Mouse (Mus musculus) embryonic fibroblast, embryonic 13.5 days (primary cell): ENCODE results near the gene Atp8a2. TPM values are rescaled to one million over a fixed set of nuclear protein-coding genes. Genes with fewer than 3 reads are reported as not detected.

ENCODE experiments used
- H3K27ac ChIP-seq: 2 replicates; pipeline ENCODE4 v1.5.1; 2012; ENCODE audit warnings: low read length, control low read depth, inconsistent platforms; ENCODE audit not compliant: insufficient read depth
- H3K4me1 ChIP-seq: 2 replicates; pipeline ENCODE4 v1.6.1; 2011; ENCODE audit warnings: low read length; ENCODE audit not compliant: control insufficient read depth, insufficient read depth
- H3K4me3 ChIP-seq: 2 replicates; pipeline ENCODE4 v1.5.1; 2011; ENCODE audit warnings: mild to moderate bottlenecking, control low read depth, low read length; ENCODE audit not compliant: insufficient read depth
- CTCF ChIP-seq: IDR thresholded peaks from 2 replicates; pipeline ENCODE4 v1.5.1; 2011; ENCODE audit warnings: mild to moderate bottlenecking, control low read depth, low read length, moderate library complexity, borderline replicate concordance; ENCODE audit not compliant: insufficient read depth
- POLR2A ChIP-seq: IDR thresholded peaks from 2 replicates; pipeline ENCODE4 v1.6.1; 2011; ENCODE audit warnings: low read depth, mild to moderate bottlenecking, control low read depth, low read length, moderate library complexity
- polyA plus RNA-seq: library from polyadenylated mRNA; stranded (reverse); fragments of >200 nt; gene quantifications from 2 replicates; pipeline ENCODE4 v1.2.4, GENCODE M21; 2011; ENCODE audit warnings: low read depth; ENCODE audit not compliant: missing spikeins, insufficient read length

Atp8a2 gene
- polyA plus RNA-seq: 0.09 and 0.12 TPM in 2 replicates

DNA sequence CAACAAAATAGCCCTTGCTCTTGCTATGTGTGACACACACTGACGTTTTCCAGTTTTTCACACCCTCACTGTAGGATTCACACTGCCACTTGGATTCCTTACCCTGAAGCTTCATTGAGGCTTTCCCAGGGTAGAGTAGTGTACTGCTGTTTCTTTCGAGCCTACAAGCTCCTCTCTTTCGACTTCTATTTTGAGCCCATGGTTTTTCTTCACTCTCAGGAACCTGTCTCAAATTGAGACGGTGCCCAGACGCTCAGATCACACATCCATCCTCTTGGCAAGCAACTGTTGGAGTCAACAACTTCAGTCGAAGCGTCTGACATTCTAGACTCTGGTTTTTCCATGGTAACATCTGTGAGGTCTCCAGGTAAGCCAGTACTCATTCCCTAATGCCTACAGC is at the start of gene Atp8a2:
TSS of gene Atp8a2 (minus strand) at position 296 of the 400 bp plus-strand sequence.
- H3K27ac ChIP-seq: no peak within 1 kb of the TSS
- H3K4me1 ChIP-seq: no peaks in the 10 kb centered on the region
- no peak within 1 kb of the TSS for H3K4me3 ChIP-seq
- TF ChIP-seq POLR2A: no peak
- TF ChIP-seq CTCF: no peak

DNA sequence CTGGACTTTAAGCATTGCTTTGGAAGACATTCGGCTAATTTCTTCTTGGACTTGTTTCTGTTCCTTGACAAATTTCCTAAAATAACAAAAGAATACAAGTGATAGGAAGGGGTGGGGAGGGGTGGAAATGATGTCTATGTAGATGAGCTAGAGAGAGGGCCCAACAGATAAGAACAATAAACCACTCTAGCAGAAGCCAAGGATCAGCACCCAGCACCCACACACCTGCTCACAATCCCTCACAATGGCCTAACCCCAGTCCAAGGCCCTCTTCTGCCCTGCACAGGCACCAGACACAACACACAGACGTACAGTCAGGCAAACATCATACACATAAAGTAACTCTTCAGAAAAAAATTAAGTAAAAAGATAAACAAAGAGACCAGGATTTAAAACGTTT is 41.6 kb upstream of the Atp8a2 start:
- H3K4me1 ChIP-seq: no peaks in the 10 kb centered on the region
- no peak overlapping the region for H3K27ac ChIP-seq
- no peak for TF ChIP-seq CTCF
- no peak for TF ChIP-seq POLR2A
- H3K4me3 ChIP-seq: no peak overlapping the region

DNA sequence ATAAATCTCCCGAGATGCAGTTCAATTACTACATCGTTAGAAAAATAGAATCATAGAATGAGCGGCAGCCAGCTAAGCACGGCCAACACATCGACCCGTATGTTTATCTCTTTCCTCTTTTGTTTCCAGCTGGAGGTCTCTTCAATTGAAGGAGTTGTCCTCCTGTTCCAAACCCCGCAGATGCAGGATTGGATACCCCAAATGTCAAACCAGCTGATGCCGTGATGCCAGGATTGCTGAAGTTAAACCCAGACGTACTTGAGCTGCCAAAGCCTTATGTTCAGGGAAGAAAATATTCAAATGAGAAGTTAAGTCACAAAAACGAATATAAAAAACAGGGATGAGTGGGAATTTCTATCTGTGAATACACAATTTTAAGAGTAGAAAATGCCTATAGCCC is 22.9 kb upstream of the Atp8a2 start:
- TF ChIP-seq CTCF (no peak), POLR2A (no peak)
- no peak overlapping the region for H3K27ac ChIP-seq
- no peak overlapping the region for H3K4me3 ChIP-seq
- H3K4me1 ChIP-seq: no peaks in the 10 kb centered on the region

DNA sequence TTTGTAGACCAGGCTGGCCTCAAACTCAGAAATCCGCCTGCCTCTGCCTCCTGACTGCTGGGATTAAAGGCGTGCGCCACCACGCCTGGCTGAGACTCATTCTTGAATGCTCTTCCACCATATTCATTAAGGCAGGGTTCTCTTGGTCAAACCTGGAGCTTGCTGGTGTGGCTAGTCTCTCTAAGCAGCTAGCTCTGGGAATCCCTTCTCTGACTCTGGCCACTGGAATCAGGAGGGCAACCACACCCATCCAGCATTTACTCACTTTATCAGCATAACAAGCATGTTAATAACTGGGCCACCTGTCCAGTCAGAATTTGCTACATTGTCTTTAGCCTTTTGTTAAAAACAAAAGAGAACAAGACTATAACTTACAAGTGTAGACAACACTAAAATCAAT is 20.6 kb upstream of the Atp8a2 start:
- H3K4me1 ChIP-seq: no peaks in the 10 kb centered on the region
- H3K27ac ChIP-seq: no peak overlapping the region
- TF ChIP-seq POLR2A: no peak
- TF ChIP-seq CTCF: no peak
- H3K4me3 ChIP-seq: no peak overlapping the region

DNA sequence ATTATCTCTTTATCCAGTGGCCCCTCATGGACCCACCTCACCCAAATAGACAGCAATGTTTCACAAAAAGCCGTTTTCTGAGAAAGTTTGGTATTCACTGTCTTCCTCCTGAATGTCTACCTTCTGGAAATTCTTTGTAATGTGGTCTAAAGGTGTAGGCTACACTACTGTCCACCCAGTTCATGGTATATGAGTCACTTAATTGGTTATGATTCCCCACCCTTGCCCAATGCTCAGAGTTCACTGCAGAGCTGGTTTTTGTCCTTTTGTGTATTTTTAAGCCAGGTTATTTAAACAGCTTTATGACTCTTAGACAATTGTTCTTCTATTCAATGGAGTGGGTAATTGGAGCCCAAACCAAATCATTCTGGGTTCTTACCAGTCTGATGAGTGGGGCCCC is 19.1 kb upstream of the Atp8a2 start:
- H3K4me3 ChIP-seq: no peak overlapping the region
- H3K27ac ChIP-seq: no peak overlapping the region
- peaks cover 2% of the 10 kb centered on the region; the same call in 1 of the 2 replicates for H3K4me1 ChIP-seq
- no peak for TF ChIP-seq POLR2A
- TF ChIP-seq CTCF: no peak

DNA sequence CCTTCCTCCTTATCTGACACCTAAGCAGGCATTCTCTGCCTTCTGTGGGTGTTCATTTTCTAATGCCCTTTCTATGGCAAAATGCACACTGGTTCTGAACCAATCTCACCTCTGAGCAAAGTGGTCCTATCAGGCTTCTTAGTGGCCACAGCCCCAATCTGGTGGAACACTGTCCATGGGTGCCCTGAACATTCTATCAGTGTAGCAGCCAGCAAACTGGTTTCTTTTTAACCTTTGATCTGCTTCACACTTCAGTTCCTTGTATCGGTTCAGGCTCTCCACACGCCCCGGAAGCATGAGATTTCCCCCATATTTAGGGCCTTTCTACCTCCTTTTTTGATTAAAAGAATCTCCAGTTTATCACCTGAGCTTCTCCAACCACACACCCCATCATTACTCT is 18.0 kb upstream of the Atp8a2 start:
- Histone ChIP-seq H3K27ac (no peak overlapping the region), H3K4me3 (no peak overlapping the region), H3K4me1 (peaks cover 2% of the 10 kb centered on the region; the same call in 1 of the 2 replicates)
- TF ChIP-seq POLR2A (no peak), CTCF (no peak)

DNA sequence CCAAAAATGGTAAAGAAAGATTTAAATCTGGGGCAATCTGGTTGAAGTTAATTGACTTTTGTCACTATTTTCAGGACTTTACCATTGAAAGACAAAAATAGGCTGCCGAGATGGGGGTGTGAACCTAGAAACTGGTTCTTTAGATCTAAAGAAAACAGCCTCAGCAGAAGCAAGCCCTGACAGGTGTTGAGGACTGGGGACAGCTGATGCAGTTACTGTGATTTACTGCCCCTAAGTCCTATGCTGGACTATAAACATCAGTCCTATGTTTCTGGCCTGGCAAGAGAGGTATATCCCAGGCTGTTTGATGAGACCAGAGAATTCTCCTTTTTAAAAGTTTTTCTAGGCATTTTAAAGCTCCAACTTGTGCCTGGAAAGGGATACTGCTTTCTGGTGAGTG is 17.1 kb upstream of the Atp8a2 start:
- TF ChIP-seq POLR2A (no peak), CTCF (no peak)
- no peak overlapping the region for H3K4me3 ChIP-seq
- H3K27ac ChIP-seq: no peak overlapping the region
- H3K4me1 ChIP-seq: peaks cover 2% of the 10 kb centered on the region; the same call in 1 of the 2 replicates

DNA sequence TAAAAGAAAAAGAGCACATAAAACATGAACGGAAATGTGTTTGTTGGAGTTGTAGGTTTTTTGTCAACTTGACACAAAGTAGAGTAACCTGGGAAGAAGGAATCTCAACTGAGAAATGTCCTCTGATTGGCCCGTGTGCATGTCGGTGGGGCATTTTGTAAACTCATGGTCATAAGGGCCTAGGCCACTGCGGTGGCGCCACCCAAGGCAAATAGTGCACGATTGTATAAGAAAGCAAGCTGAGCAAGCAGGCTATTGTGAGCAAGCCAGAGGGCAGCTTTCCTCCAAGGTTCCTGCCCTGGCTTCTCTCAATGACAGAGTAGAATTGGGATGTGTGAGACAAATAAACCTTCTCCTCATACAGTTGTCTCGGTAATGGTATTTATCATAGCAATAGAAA is 12.2 kb upstream of the Atp8a2 start:
- H3K4me1 ChIP-seq: peaks cover 2% of the 10 kb centered on the region; the same call in 1 of the 2 replicates
- TF ChIP-seq CTCF (no peak), POLR2A (no peak)
- H3K4me3 ChIP-seq: no peak overlapping the region
- no peak overlapping the region for H3K27ac ChIP-seq

DNA sequence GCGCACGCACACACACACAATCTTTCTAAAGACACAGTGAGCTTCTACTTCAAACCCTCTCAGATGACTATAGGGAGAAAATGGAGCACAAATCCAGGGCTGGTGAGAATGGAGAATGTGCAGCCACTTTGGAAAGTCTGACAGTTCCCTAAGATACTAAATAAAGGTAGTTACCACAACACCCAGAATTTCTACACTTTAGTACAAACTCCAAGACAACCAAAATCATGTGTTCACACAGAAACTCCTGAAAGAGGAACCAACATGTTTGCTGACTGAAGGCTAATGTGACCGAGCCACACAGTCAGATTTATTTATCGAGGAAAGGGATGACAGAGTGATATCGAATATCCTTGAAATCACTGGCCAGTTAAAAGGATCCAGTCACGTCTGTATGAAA is 8.0 kb upstream of the Atp8a2 start:
- no peaks in the 10 kb centered on the region for H3K4me1 ChIP-seq
- no peak for TF ChIP-seq CTCF
- TF ChIP-seq POLR2A: no peak
- H3K27ac ChIP-seq: no peak overlapping the region
- no peak overlapping the region for H3K4me3 ChIP-seq

DNA sequence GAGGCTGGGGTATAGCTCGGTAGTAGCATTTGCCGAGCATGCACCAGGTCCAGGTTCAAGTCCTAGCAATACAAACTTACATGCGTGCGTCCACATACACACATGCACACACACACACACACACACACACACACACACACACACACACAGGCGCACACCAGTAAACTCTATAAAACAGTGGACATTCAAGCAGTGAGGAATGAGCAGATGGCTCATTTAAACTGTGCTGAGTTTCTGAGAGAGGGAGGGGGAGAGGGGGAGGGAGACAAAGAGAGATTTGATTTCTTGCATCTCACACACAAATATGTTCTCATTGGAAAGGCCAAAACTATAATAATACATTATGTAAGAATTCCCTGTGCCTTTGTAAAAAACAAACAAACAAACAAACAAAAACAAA is 980 bp downstream of the Atp8a2 start:
- Histone ChIP-seq H3K4me3 (no peak overlapping the region), H3K4me1 (no peaks in the 10 kb centered on the region), H3K27ac (no peak overlapping the region)
- TF ChIP-seq POLR2A: no peak
- TF ChIP-seq CTCF: no peak

DNA sequence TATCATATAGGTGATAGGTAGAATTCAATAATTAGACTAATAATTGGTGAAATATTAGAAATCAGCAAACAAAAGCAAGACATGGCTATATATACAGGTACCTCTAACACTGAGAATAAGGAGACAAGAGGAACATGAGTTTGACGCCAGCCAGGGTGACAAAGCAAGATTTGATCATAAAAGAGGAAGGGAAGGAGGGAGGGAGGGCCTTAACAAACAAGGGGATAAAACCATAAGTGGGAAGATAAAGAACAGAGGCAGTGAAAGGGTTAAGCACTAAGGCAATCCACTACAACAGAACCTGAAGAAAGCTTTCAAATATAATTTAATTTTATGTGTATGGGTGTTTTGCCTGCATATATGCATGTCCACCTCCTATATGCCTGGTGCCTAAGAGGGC is 2.4 kb downstream of the Atp8a2 start:
- no peak overlapping the region for H3K27ac ChIP-seq

More for the DNA sequence above, 2.4 kb downstream of the Atp8a2 start:
- TF ChIP-seq POLR2A: no peak
- no peak for TF ChIP-seq CTCF
- Histone ChIP-seq H3K4me1 (no peaks in the 10 kb centered on the region), H3K4me3 (no peak overlapping the region)
